Mouse (Mus musculus): ENCODE results near the gene Top3a. TPM values are rescaled to one million over a fixed set of nuclear protein-coding genes. Genes with fewer than 3 reads are reported as not detected.

The Top3a gene
- polyA plus RNA-seq, 1 experiment from 2014 or later = 6.7 TPM

DNA sequence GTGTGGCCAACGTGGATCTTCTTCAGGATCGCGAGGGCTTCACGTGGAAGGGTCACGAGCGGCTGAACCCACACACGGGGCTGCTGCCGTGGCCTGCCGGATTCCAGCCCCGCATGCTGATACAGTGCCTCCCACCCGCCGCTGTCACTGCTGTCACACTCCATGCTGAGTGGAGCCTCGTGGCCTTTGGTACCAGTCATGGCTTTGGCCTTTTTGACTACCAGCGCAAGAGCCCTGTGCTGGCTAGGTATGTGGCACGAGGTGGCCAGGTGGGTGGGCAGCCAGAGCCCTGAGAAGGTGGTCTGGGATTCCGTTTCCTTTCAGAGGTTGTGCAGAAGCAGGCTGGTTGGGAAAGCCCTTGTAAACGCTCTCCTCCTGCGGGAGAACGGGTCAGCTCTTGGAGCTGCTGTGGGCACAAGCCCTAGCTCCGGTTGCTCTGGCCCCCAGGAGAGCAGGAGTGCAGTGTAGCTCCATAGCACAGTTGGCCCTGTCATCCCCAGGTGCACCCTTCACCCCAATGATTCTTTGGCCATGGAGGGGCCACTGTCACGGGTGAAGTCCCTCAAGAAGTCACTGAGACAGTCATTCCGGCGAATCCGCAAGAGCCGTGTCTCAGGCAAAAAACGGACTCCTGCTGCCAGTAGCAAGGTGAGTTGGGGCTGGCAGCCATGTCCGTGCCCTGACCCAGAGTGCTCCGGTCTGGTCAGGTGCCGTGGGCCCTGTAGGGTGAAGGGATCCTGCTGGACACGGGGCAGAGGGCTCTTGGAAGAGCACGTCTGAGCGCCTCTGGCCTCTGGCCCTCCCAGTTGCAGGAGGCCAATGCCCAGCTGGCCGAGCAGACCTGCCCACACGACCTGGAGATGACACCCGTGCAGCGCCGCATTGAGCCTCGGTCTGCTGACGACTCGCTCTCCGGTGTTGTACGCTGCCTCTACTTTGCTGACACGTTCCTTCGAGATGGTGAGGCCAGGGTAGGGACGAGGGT, 67.4 kb downstream of the Top3a start:
- no peak overlapping the region for H3K27ac ChIP-seq
- 87% methylated on average over 45 of the region's 45 CpGs for WGBS (ENCODE audit: insufficient replicate concordance)
- H3K36me3 ChIP-seq = peaks cover 93% of the 10 kb centered on the region
- DNase-seq (no peak), ATAC-seq (ENCODE audit: low read depth) (no peak)
- no peaks in the 10 kb centered on the region for H3K9me3 ChIP-seq (replicated peaks)
- H3K9ac ChIP-seq = no peak overlapping the region
- H3K4me3 ChIP-seq (replicated peaks) = no peak overlapping the region
- no peaks in the 10 kb centered on the region for H3K4me1 ChIP-seq (replicated peaks)
- no peaks in the 10 kb centered on the region for H3K27me3 ChIP-seq
- H3K4me2 ChIP-seq = no peak overlapping the region

DNA sequence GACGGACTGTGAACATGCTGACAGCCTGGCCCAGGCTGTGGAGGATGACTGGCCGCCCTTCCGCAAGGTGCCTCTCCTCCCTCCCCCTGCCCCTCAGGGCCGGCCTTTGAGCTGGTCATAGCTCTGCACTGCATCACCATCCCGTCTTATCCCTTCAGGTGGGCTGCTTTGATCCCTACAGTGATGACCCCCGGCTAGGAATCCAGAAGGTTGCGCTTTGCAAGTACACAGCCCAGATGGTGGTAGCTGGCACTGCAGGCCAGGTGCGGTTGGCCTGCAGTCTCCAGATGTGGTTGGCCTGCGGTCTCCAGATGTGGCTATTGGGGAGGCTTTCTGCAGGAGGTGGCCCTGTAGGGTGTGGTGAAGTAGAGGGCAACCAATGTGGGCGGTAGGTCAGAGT, 68.5 kb downstream of the Top3a start:
- no peak overlapping the region for H3K27ac ChIP-seq
- WGBS (ENCODE audit: insufficient replicate concordance) = 85% methylated on average over 10 of the region's 10 CpGs
- no peak overlapping the region for H3K9ac ChIP-seq
- no peak for DNase-seq
- no peak for ATAC-seq (ENCODE audit: low read depth)
- H3K4me2 ChIP-seq = no peak overlapping the region
- no peaks in the 10 kb centered on the region for H3K9me3 ChIP-seq (replicated peaks)
- no peak overlapping the region for H3K4me3 ChIP-seq (replicated peaks)
- peaks cover 89% of the 10 kb centered on the region for H3K36me3 ChIP-seq
- no peaks in the 10 kb centered on the region for H3K4me1 ChIP-seq (replicated peaks)
- no peaks in the 10 kb centered on the region for H3K27me3 ChIP-seq

DNA sequence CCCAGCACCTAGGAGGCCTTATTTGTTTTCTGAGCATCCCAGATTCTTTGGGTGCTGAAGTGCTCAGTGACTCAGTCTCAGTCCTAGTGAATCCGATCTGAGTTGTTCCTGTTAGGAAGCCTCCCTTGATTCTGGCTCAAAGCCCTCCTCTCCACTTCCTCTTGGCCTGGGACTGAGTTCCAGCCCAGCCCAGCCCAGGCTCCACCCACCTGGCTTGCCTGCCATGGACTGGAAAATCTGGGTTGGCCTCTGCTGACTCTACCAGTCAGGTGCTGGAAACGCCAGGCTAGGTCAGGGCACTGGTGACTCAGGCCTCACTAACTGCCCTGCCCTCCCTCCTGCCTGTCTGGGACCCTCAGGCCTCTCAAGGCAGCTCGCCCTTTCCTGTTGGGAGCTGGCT, 69.5 kb downstream of the Top3a start:
- no peaks in the 10 kb centered on the region for H3K27me3 ChIP-seq
- peaks cover 79% of the 10 kb centered on the region for H3K36me3 ChIP-seq
- DNase-seq = no peak
- H3K9ac ChIP-seq = no peak overlapping the region
- H3K4me3 ChIP-seq (replicated peaks) = no peak overlapping the region
- H3K27ac ChIP-seq = no peak overlapping the region
- no peak overlapping the region for H3K4me2 ChIP-seq
- ATAC-seq (ENCODE audit: low read depth) = no peak
- H3K9me3 ChIP-seq (replicated peaks) = no peaks in the 10 kb centered on the region
- peaks cover 8% of the 10 kb centered on the region for H3K4me1 ChIP-seq (replicated peaks)
- 71% methylated on average over 3 of the region's 3 CpGs for WGBS (ENCODE audit: insufficient replicate concordance)

DNA sequence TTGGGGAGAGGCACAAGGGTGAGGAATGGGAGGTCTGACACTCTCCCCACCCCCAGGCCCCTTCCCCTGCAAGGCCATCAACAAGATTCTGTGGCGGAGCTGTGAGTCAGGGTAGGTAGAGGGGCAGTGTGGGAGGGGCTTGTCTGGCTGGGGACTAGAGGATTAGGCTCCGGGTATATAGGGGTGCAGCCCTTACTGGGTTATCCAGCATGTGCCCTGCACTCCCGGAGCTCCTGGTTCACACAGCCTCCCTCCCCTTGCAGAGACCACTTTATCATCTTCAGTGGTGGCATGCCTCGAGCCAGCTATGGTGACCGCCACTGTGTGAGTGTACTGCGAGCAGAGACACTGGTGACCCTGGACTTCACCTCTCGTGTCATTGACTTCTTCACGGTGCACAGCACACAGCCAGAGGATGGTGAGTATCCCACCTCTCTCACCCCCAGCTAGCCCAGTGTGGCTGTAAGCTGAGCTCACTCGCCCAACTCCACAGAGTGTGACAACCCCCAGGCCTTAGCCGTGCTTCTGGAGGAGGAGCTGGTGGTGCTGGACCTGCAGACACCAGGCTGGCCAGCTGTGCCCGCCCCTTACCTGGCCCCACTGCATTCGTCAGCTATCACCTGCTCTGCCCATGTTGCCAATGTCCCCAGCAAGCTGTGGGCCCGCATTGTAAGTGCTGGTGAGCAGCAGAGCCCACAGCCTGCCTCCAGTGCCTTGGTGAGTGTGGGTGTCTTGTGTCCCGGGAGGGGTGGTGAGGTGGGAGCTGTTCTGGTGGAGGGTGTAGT, 70.3 kb downstream of the Top3a start:
- no peak for DNase-seq
- Histone ChIP-seq H3K9ac (no peak overlapping the region), H3K4me3 (replicated peaks) (no peak overlapping the region), H3K27ac (no peak overlapping the region), H3K27me3 (no peaks in the 10 kb centered on the region), H3K4me1 (replicated peaks) (peaks cover 14% of the 10 kb centered on the region), H3K9me3 (replicated peaks) (no peaks in the 10 kb centered on the region), H3K4me2 (no peak overlapping the region), H3K36me3 (peaks cover 71% of the 10 kb centered on the region)
- ATAC-seq (ENCODE audit: low read depth) = no peak
- 83% methylated on average over 14 of the region's 14 CpGs for WGBS (ENCODE audit: insufficient replicate concordance)

DNA sequence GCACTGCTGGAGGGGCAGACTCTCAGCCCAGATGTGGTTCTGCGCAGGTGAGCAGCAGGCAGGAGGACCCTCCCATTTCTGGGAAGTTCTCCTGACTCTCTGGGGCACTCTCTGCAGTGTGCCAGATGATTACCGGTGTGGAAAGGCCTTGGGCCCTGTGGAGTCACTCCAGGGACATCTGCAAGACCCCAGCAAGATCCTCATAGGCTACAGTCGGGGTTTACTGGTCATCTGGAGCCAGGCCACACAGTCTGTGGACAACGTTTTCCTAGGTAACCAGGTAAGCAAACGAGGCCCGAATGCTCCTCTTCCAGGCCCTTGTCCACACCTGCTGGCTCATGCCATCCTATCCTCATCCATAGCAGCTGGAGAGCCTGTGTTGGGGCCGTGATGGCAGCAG, 71.1 kb downstream of the Top3a start:
- Histone ChIP-seq H3K9me3 (replicated peaks) (no peaks in the 10 kb centered on the region), H3K4me1 (replicated peaks) (peaks cover 21% of the 10 kb centered on the region), H3K4me3 (replicated peaks) (no peak overlapping the region), H3K36me3 (peaks cover 63% of the 10 kb centered on the region), H3K27ac (no peak overlapping the region), H3K4me2 (no peak overlapping the region), H3K9ac (no peak overlapping the region), H3K27me3 (no peaks in the 10 kb centered on the region)
- WGBS (ENCODE audit: insufficient replicate concordance) = 83% methylated on average over 7 of the region's 7 CpGs
- DNase-seq (no peak), ATAC-seq (ENCODE audit: low read depth) (no peak)

DNA sequence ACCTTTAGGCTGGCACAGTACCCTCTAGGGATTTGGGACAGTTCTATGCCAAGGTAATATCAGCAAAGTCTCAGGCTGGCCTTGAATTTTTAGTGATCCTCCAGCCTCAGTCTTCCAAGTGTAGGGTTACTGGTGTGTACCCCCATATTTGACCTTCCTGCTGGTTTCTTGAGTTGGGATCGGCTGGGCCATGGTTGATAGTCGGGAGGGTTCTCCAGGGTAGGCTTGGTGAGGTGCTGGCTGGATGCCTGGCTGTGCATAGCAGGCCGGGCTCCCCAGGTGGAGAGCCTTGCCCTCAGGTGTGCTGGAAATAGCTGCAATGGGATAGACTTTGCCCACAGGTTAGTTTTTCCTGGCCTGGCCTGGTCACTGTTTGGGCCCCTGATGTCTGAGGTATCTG, 71.9 kb downstream of the Top3a start:
- WGBS (ENCODE audit: insufficient replicate concordance) = 83% methylated on average over 3 of the region's 3 CpGs
- Histone ChIP-seq H3K4me2 (no peak overlapping the region), H3K9me3 (replicated peaks) (no peaks in the 10 kb centered on the region), H3K27me3 (no peaks in the 10 kb centered on the region), H3K4me1 (replicated peaks) (peaks cover 29% of the 10 kb centered on the region), H3K4me3 (replicated peaks) (no peak overlapping the region), H3K27ac (no peak overlapping the region), H3K36me3 (peaks cover 55% of the 10 kb centered on the region), H3K9ac (no peak overlapping the region)
- ATAC-seq (ENCODE audit: low read depth) (no peak), DNase-seq (no peak)

DNA sequence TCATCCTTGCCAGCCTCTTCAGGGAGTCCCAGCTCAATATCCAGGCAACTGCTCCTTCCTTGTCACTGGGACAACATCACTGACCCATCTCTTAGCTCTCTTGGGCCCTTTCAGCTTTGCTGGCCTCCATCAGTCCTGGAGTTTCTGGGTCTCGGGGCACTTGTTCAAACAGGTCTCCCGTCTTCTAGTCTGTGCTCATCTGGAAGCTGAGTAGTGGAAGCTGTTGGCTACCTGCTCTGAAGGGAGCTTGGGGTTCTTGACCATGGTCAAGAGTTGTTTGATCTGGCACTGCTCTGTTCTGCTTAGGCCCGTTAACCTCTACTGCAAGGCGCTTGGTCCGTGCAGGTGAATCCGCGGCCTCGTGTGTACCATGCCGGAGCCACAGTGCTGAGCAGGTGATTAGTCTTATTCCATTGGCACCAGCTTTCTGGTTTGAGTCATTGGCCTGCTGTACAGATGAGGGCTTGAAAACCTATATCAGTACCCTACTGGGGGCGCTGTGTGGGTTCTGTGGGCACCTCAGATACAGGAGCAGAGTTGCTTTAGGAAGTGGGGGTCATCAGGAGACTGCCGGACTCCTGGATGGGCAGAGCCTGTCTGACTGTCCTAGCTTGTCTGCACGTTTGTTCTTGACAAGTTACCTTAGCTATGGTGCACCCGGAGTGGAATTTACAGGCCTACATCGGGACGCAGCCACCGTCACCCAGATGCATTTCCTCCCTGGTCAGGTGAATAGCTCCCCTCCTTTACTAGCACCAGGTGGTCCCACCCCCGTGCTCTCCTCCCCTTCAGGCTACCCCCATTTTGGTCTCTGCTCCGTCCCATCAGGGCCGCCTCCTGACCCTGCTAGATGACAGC, 72.9 kb downstream of the Top3a start:
- Histone ChIP-seq H3K4me1 (replicated peaks) (peaks cover 31% of the 10 kb centered on the region), H3K4me3 (replicated peaks) (no peak overlapping the region), H3K9ac (no peak overlapping the region), H3K27me3 (no peaks in the 10 kb centered on the region), H3K36me3 (peaks cover 45% of the 10 kb centered on the region), H3K27ac (no peak overlapping the region), H3K4me2 (no peak overlapping the region), H3K9me3 (replicated peaks) (no peaks in the 10 kb centered on the region)
- WGBS (ENCODE audit: insufficient replicate concordance) = 86% methylated on average over 19 of the region's 19 CpGs
- ATAC-seq (ENCODE audit: low read depth) (no peak), DNase-seq (no peak)

DNA sequence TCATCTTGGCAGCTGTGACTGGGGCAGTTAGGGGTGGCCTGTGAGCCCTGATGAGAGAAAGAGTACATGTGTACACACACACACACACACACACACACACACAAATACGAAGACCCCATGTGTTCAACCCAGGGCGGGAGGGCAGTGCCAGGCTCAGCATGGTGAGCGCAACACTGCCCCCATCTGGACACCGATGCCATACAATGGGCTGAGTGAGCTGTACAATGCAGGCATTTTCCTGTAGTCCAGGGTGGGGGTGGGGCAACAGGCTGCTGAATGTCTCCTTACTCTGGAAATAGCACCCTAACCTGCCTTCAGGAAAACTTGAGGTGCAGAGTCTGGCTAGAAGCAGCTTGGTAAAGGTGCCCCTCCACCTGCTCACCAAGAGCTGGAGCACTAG, 74.0 kb downstream of the Top3a start:
- no peak overlapping the region for H3K27ac ChIP-seq
- H3K36me3 ChIP-seq = peaks cover 34% of the 10 kb centered on the region
- H3K9ac ChIP-seq = no peak overlapping the region
- H3K4me3 ChIP-seq (replicated peaks) = no peak overlapping the region
- H3K27me3 ChIP-seq = no peaks in the 10 kb centered on the region
- H3K4me2 ChIP-seq = no peak overlapping the region
- H3K9me3 ChIP-seq (replicated peaks) = no peaks in the 10 kb centered on the region
- WGBS (ENCODE audit: insufficient replicate concordance) = 39% methylated on average over 4 of the region's 4 CpGs
- H3K4me1 ChIP-seq (replicated peaks) = peaks cover 42% of the 10 kb centered on the region
- DNase-seq (peak; percentile 50), ATAC-seq (ENCODE audit: low read depth) (no peak)

DNA sequence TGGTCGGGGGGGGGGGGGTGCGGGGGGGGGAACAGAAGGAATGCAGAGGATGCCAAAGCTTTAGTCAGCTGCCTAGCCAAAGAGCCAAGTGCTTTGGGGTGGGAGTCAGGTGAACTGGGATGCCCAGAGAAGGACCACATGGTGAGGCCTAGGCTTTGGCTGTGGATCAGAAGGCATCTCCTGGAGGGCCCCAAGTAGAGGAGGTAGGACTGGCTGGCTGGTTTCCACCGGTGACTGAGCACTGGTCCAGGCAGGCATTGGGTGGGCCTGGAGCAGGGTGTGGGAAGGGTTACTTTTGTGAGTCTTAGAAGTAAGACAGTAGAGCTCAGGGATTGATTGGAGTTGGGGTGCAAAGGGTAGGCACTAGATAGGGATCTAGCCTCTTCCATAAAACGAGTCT, 75.6 kb downstream of the Top3a start:
- no peaks in the 10 kb centered on the region for H3K27me3 ChIP-seq
- no peak for ATAC-seq (ENCODE audit: low read depth)
- no peak overlapping the region for H3K27ac ChIP-seq
- H3K4me1 ChIP-seq (replicated peaks) = peaks cover 43% of the 10 kb centered on the region
- DNase-seq = no peak
- H3K9ac ChIP-seq = no peak overlapping the region
- H3K9me3 ChIP-seq (replicated peaks) = no peaks in the 10 kb centered on the region
- no peak overlapping the region for H3K4me2 ChIP-seq
- H3K4me3 ChIP-seq (replicated peaks) = no peak overlapping the region
- H3K36me3 ChIP-seq = peaks cover 19% of the 10 kb centered on the region
- WGBS (ENCODE audit: insufficient replicate concordance) = 55% methylated on average over 3 of the region's 4 CpGs

DNA sequence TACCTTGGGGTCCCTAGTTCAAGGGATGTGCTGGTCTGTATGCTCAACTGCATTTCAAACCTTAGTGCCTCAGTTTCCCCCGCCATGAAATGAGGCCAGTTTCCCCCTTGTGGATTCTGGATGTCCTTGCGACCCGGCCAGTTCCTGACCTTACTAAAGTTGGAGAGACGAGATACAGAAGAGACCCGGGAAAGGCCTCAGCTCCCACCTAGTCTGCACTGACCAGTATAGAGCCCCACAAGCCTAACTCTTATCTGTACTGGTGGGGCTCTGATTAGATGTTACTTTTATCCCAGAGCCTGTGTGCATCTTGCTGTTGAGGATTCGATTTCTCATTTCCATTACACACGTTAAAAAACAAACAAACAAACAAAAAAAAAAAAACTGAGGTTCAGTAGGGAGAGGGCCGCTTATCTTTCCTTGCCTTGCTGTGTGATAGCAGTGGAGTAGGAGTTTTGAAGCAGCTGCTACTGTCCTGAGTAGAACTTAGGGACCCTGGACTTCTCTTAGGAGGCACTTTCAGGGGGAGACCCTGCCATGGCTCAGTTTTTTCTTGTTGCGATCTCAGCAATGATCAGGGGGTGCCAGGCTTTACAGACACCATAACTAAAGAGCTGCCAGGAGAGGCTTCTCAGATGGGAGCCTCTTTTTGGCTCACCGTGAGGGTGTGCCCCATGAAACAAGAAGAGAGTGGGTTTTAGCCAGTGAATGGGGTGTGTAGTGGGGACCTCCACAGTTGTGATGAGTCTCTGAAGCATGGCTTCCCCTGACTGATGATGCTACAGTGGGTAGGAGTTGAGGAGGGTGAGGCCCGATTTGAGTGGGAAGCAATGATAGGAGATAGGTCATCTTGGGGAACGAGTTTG, 76.6 kb downstream of the Top3a start:
- peaks cover 8% of the 10 kb centered on the region for H3K36me3 ChIP-seq
- no peaks in the 10 kb centered on the region for H3K9me3 ChIP-seq (replicated peaks)
- H3K9ac ChIP-seq = peak overlapping the region; percentile 91
- H3K4me1 ChIP-seq (replicated peaks) = peaks cover 43% of the 10 kb centered on the region
- no peaks in the 10 kb centered on the region for H3K27me3 ChIP-seq
- WGBS (ENCODE audit: insufficient replicate concordance) = 24% methylated on average over 12 of the region's 12 CpGs
- DNase-seq (no peak), ATAC-seq (ENCODE audit: low read depth) (no peak)
- peak overlapping the region; percentile 89 for H3K27ac ChIP-seq
- peak overlapping the region; percentile 92 for H3K4me2 ChIP-seq
- H3K4me3 ChIP-seq (replicated peaks) = peak overlapping the region; percentile 87
